ENCODE assay signal across 21 mouse cellular contexts in the genomic region with DNA sequence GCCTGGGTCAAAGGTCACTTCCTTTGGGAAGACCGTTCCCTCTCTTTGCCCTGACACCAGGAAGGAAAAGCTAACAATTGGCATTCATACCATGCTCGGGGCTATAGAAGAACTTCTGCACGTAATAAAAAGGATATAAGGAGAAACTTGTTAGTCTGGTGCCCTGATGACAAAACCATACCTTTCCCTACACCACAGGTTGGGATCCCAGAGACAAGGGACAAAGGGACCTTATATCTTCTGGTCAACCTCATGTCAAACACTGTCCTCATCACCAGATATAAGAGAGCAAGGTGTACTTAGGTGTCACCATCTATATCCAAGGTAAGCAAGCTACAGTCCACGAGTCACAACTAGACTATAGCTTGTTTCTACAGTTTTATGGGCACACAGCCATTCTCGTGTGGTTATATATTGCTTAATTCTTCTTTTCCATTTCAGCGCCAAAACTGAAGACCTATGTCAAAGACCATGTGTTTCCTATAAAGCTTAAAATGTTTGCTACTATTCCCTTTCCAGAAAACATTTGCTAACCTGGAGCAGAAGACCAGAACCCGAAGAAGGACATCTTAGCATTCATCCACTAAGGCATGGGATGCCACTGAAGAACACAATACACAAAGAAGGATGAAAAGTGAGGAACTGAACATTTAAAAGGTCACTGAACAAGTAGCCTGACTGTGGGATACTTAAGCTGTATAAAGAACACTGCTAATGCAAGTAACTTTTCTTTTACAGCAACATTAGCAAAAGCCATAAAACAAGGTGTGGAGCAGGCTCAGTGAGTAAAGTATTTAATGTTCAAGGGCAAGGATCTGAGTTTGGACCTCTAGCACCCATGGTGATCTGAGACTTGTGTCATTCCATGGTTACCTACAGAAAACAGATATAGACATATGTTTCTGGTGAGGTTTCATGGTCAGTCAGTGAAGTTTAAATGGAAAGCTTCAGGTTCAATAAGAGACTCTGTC.
DNase-seq lines count a peak whose midpoint lies in the region; ATAC-seq lines count a peak whose summit lies in the region.
"Had no signal": no experiment of that assay in that cellular context is flagged by ENCODE, and none has a peak within 500 bp of the region (broad histone marks: within the 10 kb centered on the region; RNA-seq: fewer than 3 reads in every experiment).

No protein-coding gene starts in this region.

- DNase-seq in embryo, embryonic 10 days (ENCODE audit: low spot score), result peak; percentile 63
- no peak for DNase-seq in embryo, embryonic 9.5 days (ENCODE audit: extremely low spot score)
- DNase-seq in NIH3T3 (ENCODE audit: low read depth), result peak; percentile 87
- DNase-seq in mesoderm, embryonic 11.5 days (ENCODE audit: low read depth, low spot score), result peak; percentile 10
- DNase-seq in heart, adult 8-10 months (ENCODE audit: low spot score), result no peak
- DNase-seq in B cell, adult 2 months, result no peak
- no peak for DNase-seq in lung, postnatal 25 days (ENCODE audit: low spot score)
- DNase-seq: adrenal gland, postnatal 14 days; cerebellum, adult 11-12 months; cerebellum, adult 9-11 months; cerebellum, postnatal 36 days; gastrocnemius, postnatal 14 days; heart, postnatal 10 days; heart, postnatal 4 days; kidney, adult 8-10 months had no signal

- 0 out of 2 replicates have a peak, but pooled peaks have one; percentile 51 for ATAC-seq in intestine, embryonic 15.5 days
- ATAC-seq: forebrain, embryonic 16.5 days; hindbrain, postnatal 0 days had no signal

- no peaks in the 10 kb centered on the region for H3K4me1 ChIP-seq in intestine, embryonic 15.5 days (replicated peaks)
- H3K4me1 ChIP-seq: embryonic facial prominence, embryonic 15.5 days; hindbrain, embryonic 13.5 days had no signal

- no peak overlapping the region for H3K9ac ChIP-seq in intestine, embryonic 15.5 days
- H3K9ac ChIP-seq: embryonic facial prominence, embryonic 15.5 days; forebrain, embryonic 12.5 days; hindbrain, embryonic 13.5 days had no signal

- WGBS in intestine, embryonic 15.5 days, result 72% methylated on average over 7 of the region's 7 CpGs

- no peaks in the 10 kb centered on the region for H3K36me3 ChIP-seq in intestine, embryonic 15.5 days
- H3K36me3 ChIP-seq: embryonic facial prominence, embryonic 15.5 days; forebrain, embryonic 12.5 days; hindbrain, embryonic 13.5 days had no signal

- no peak overlapping the region for H3K4me3 ChIP-seq in intestine, embryonic 15.5 days (replicated peaks)
- H3K4me3 ChIP-seq: embryonic facial prominence, embryonic 15.5 days; forebrain, embryonic 12.5 days; hindbrain, embryonic 13.5 days had no signal

- H3K27me3 ChIP-seq in intestine, embryonic 15.5 days (replicated peaks), result no peaks in the 10 kb centered on the region
- H3K27me3 ChIP-seq: embryonic facial prominence, embryonic 15.5 days; forebrain, embryonic 12.5 days; hindbrain, embryonic 13.5 days had no signal

- H3K9me3 ChIP-seq in intestine, embryonic 15.5 days, result no peaks in the 10 kb centered on the region
- H3K9me3 ChIP-seq: embryonic facial prominence, embryonic 15.5 days; forebrain, embryonic 12.5 days; hindbrain, embryonic 13.5 days had no signal

- no peak overlapping the region for H3K27ac ChIP-seq in intestine, embryonic 15.5 days
- H3K27ac ChIP-seq: embryonic facial prominence, embryonic 15.5 days; forebrain, embryonic 12.5 days; hindbrain, embryonic 13.5 days; hindbrain, postnatal 0 days had no signal

- H3K4me2 ChIP-seq in intestine, embryonic 15.5 days (replicated peaks), result no peak overlapping the region
- H3K4me2 ChIP-seq: embryonic facial prominence, embryonic 15.5 days; forebrain, embryonic 12.5 days; hindbrain, embryonic 13.5 days had no signal

Comparison
In these comparisons a context has a peak if more than half of its experiments do, and no peak if none do; other contexts are left out.
1. DNase-seq: peak in embryo, embryonic 10 days (single experiment), NIH3T3 (single experiment) and mesoderm, embryonic 11.5 days (single experiment); none in embryo, embryonic 9.5 days (single experiment), heart, adult 8-10 months (single experiment), B cell, adult 2 months (0 of 2) and lung, postnatal 25 days (single experiment).